Mouse (Mus musculus): ENCODE data around the gene Slc35e4.

GRCm38 (mm10) chr11:3922115-3922514 lies 7.7 kb upstream of the Slc35e4 start:
- TF ChIP-seq CTCF (IDR thresholded peaks at IDR 0.05; ENCODE audit: low read depth, low read length) (no peak), GATA2 (IDR thresholded peaks at IDR 0.05; ENCODE audit: borderline replicate concordance, low read depth, low read length) (no peak)
